7 mouse cellular contexts compared by ENCODE assay signal in genomic region chr5:34985867-34986266, GRCm38 (mm10). TPM values are rescaled to one million over a fixed set of nuclear protein-coding genes. Genes with fewer than 3 reads are reported as not detected.
DNase-seq lines count a peak whose midpoint lies in the region; TF ChIP-seq lines count a peak whose summit lies in the region.

No protein-coding gene starts in this region.

- H3K27me3 ChIP-seq in MEL (ENCODE audit: control insufficient read depth in 1 of 2, insufficient read depth in 2 of 2, low read length in 2 of 2), result no peaks in the 10 kb centered on the region

- H3K27ac ChIP-seq in MEL (ENCODE audit: control insufficient read depth, low read depth, low read length), result no peak overlapping the region

- intact Hi-C loops in heart, postnatal 25 days (cut with DNase I), result loop anchor here (1.0 kb wide), 3 partner anchors 39 to 71 kb away; no protein-coding TSS in a partner anchor

- TF ChIP-seq EP300 in MEL (IDR thresholded peaks at IDR 0.05; ENCODE audit: low read depth in 1 of 2, low read length in 2 of 2), result no peak

- H3K9me3 ChIP-seq in MEL (replicated peaks; ENCODE audit: insufficient read depth, low read length), result no peaks in the 10 kb centered on the region

- TF ChIP-seq RAD21 in MEL (IDR thresholded peaks at IDR 0.05; ENCODE audit: low read depth, low read length), result peak; percentile 79

- TF ChIP-seq CTCF in MEL (IDR thresholded peaks at IDR 0.05 in 2 of 3, conservative IDR thresholded peaks at IDR 0.05 in 1 of 3; ENCODE audit: control insufficient read depth in 1 of 3, insufficient read depth in 1 of 3, low read depth in 2 of 3, low read length in 3 of 3, poor library complexity in 1 of 3, severe bottlenecking in 1 of 3), result peak; percentile 83 to 89 (median 87)

- no peak overlapping the region for H3K4me3 ChIP-seq in MEL (ENCODE audit: control insufficient read depth in 1 of 2, insufficient read depth in 1 of 2, low read depth in 2 of 2, low read length in 2 of 2)

- no peaks in the 10 kb centered on the region for H3K79me2 ChIP-seq in MEL (ENCODE audit: control insufficient read depth, insufficient read depth, low read length, poor library complexity)

- H3K4me1 ChIP-seq in MEL (ENCODE audit: control insufficient read depth in 1 of 2, insufficient read depth in 2 of 2, low read length in 2 of 2), result peaks cover 14 to 32% of the 10 kb centered on the region in 2 experiments

- peaks cover 0 to 26% of the 10 kb centered on the region in 2 experiments; a peak in 3 of 4 replicates for H3K36me3 ChIP-seq in MEL (ENCODE audit: control insufficient read depth in 1 of 2, insufficient read depth in 2 of 2, low read length in 2 of 2)

- H3K9ac ChIP-seq in MEL (ENCODE audit: control insufficient read depth, low read depth, low read length, poor library complexity, severe bottlenecking), result no peak overlapping the region

- DNase-seq in MEL (ENCODE audit: low read depth, low spot score), result peak; percentile 79
- DNase-seq in adrenal gland, postnatal 14 days, result peak; percentile 89
- peak; percentile 65 for DNase-seq in embryo, embryonic 9.5 days (ENCODE audit: extremely low spot score)
- peak; percentile 48 for DNase-seq in heart, postnatal 25 days (ENCODE audit: low spot score)
- peak; percentile 70 to 72 for DNase-seq in layer of hippocampus, postnatal 36 days
- DNase-seq in lung, postnatal 4 days, result peak; percentile 63 to 84
- DNase-seq in spleen, adult 12 weeks (ENCODE audit: low spot score), result peak; percentile 67

- no peak for TF ChIP-seq POLR2A in MEL (IDR thresholded peaks at IDR 0.05; ENCODE audit: control insufficient read depth in 1 of 2, insufficient read depth in 1 of 2, low read depth in 1 of 2, low read length in 2 of 2, poor library complexity in 1 of 2)

TF ChIP-seq in MEL, 35 proteins besides CTCF, POLR2A, EP300 and RAD21:
- TF ChIP-seq SMC3 (IDR thresholded peaks at IDR 0.05; ENCODE audit: low read depth, low read length) (peak; percentile 68), NELFE (IDR thresholded peaks at IDR 0.05; ENCODE audit: low read depth, low read length) (no peak), ZC3H11A (IDR thresholded peaks at IDR 0.05; ENCODE audit: low read depth, low read length) (peak; percentile 49; the same call in 1 of the 2 replicates), GATA1 (IDR thresholded peaks at IDR 0.05; ENCODE audit: low read depth, low read length) (no peak)

RNA-seq across cellular contexts. Expression of gene Rgs12, which starts 36.6 kb away (rescaled TPM):
- total RNA-seq in MEL (2012; rRNA removed), result 11.9 and 12.9 TPM in 2 replicates
- polyA plus RNA-seq in MEL (2012; ENCODE audit: insufficient read depth in 1 of 2, insufficient read length in 2 of 2, low read depth in 1 of 2, low replicate concordance in 2 of 2, missing spikeins in 1 of 2), result 10 to 100 TPM in 1 of 2 experiments, not detected in 1; 15.4 TPM
- 31.0 and 31.9 TPM in 2 replicates for total RNA-seq in adrenal gland, postnatal 14 days (2021)
- total RNA-seq in heart, postnatal 25 days (2021), result 10 to 100 TPM; 16.0 to 16.2 TPM
- total RNA-seq in layer of hippocampus, postnatal 36 days (2021), result 10 to 100 TPM; 42.4 to 47.1 TPM

RNA-seq across cellular contexts. Expression of gene Hgfac, which starts 55.4 kb away (rescaled TPM):
- 0.39 and 0.62 TPM in 2 replicates for total RNA-seq in MEL (2012; rRNA removed)
- polyA plus RNA-seq in MEL (2012; ENCODE audit: insufficient read depth in 1 of 2, insufficient read length in 2 of 2, low read depth in 1 of 2, low replicate concordance in 2 of 2, missing spikeins in 1 of 2), result 1 to 10 TPM in 1 of 2 experiments, not detected in 1; 1.6 TPM
- 3.7 and 36.1 TPM in 2 replicates for total RNA-seq in adrenal gland, postnatal 14 days (2021)
- under 1 TPM; 0.34 TPM for total RNA-seq in heart, postnatal 25 days (2021)
- 1 to 10 TPM in 1 of 2 experiments, under 1 TPM in 1; 0.65 to 1.5 TPM for total RNA-seq in layer of hippocampus, postnatal 36 days (2021)
